Mouse (Mus musculus) intestine, embryonic 14.5 days (tissue): Measurements from ENCODE around the gene Atg5. TPM values are rescaled to one million over a fixed set of nuclear protein-coding genes. Genes with fewer than 3 reads are reported as not detected.

Experiments
- ATAC-seq: fragments of 200-750 bp; cut with Nextera tagmentation; replicated peaks from 2 replicates; pipeline ENCODE4 v1.8.0; 2017; ENCODE audit warnings: low read depth, moderate number of reproducible peaks, moderate TSS enrichment, moderate library complexity; ENCODE audit not compliant: low FRiP score, low TSS enrichment
- DNase-seq: peaks from one replicate; pipeline ENCODE4 v3.0.0-alpha.2; 2018; ENCODE audit warnings: low spot score
- H3K27ac ChIP-seq: fragments of 300-500 bp; sonication (generic); 2 replicates; pipeline ENCODE4 v1.5.1; 2014; ENCODE audit warnings: low read depth, mild to moderate bottlenecking, control low read depth
- H3K27me3 ChIP-seq: fragments of 300-500 bp; sonication (generic); replicated peaks from 2 replicates; pipeline ENCODE4 v1.6.1; 2014; ENCODE audit warnings: low read length, control low read depth; ENCODE audit not compliant: control insufficient read depth, insufficient read depth
- H3K36me3 ChIP-seq: fragments of 300-500 bp; sonication (generic); 2 replicates; pipeline ENCODE4 v1.6.1; 2014; ENCODE audit warnings: low read length, control low read depth; ENCODE audit not compliant: control insufficient read depth, insufficient read depth
- H3K4me1 ChIP-seq: fragments of 300-500 bp; sonication (generic); replicated peaks from 2 replicates; pipeline ENCODE4 v1.6.1; 2014; ENCODE audit warnings: low read length, control low read depth, mixed read lengths; ENCODE audit not compliant: control insufficient read depth, insufficient read depth
- H3K4me2 ChIP-seq: fragments of 300-500 bp; sonication (generic); 2 replicates; pipeline ENCODE4 v1.6.1; 2014; ENCODE audit warnings: low read length
- H3K4me3 ChIP-seq: fragments of 300-500 bp; sonication (generic); 2 replicates; pipeline ENCODE4 v1.5.1; 2014; ENCODE audit warnings: low read depth, low read length, control low read depth, mixed read lengths
- H3K9ac ChIP-seq: fragments of 300-500 bp; sonication (generic); 2 replicates; pipeline ENCODE4 v1.6.1; 2014; ENCODE audit warnings: mild to moderate bottlenecking, low read length
- H3K9me3 ChIP-seq: fragments of 300-500 bp; sonication (generic); 2 replicates; pipeline ENCODE4 v1.6.1; 2016; ENCODE audit warnings: low read length, control low read depth; ENCODE audit not compliant: control insufficient read depth
- WGBS: fragments of 180-500 bp; shearing (Covaris S2); extraction: QIAGEN DNeasy Blood & Tissue Kit; methylation state at CpG from one replicate; pipeline ENCODE4 v1.1.7; 2014; 5-methylcytosine and 5-hydroxymethylcytosine counted together
- polyA plus RNA-seq: library from polyadenylated mRNA; unstranded; fragments of >200 nt; fragmentation: Nextera tagmentation; extraction: Ambion mirVana; gene quantifications from 2 replicates; pipeline ENCODE4 v1.2.1, GENCODE M21; 2014

Gene Atg5
- polyA plus RNA-seq, 1 experiment from 2014 or later, result 52.0 TPM

DNA sequence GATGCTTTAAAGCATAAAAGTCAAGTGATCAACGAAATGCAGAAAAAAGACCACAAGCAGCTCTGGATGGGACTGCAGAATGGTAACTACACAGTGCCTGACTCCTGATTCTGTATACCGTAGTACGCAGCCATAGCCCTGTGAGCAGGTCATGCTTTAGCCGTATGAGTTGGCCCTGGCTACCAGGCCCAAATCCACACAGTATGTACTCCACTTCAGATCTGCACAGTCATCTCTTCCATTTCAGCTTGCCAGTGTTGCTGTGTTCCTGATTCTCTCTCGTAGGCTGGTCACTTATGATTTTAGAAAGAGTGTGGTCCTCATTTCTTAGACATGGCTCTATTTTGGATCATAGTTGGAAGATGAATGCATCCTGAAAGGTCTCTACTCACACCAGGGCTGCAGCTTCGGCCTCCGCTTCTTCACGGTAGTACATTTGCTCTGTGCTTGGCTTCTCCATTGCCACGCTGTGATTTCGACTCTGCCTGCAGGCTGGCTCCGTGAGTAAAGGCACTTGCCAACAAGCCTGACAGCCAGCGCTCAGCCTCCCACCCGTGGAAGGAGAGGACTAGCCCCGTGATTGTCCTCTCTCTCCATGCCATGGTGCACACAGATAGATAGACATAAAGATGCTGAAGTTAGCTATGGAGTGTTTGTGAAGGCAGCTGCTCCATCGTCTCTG, 35.6 kb downstream of the Atg5 start:
- no peak for ATAC-seq
- H3K4me2 ChIP-seq, result no peak overlapping the region
- DNase-seq, result no peak
- no peak overlapping the region for H3K9ac ChIP-seq
- 92% methylated on average over 15 of the region's 15 CpGs for WGBS
- H3K4me3 ChIP-seq, result no peak overlapping the region
- peaks cover 27% of the 10 kb centered on the region for H3K36me3 ChIP-seq
- no peaks in the 10 kb centered on the region for H3K4me1 ChIP-seq
- no peaks in the 10 kb centered on the region for H3K9me3 ChIP-seq
- H3K27me3 ChIP-seq, result no peaks in the 10 kb centered on the region
- H3K27ac ChIP-seq, result no peak overlapping the region

DNA sequence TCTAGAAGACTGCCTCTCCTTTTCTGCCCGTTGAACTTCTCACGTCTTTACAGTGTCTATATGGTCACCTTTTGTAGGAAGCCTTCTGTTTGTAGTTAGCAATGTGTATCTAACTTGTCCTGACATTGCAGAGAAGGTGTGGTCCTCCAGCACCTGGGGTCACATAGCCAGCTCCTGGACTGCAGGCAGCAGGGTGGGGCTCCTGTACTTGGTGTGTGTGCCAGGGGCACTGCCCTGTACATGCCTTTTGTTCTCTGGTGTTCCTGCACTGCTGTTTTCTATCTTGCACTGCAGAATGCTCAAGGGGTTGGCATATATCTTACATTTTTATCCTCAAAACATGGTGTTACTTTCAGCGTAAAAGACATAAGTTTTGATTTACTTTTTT, 36.2 kb downstream of the Atg5 start:
- Histone ChIP-seq H3K4me1 (no peaks in the 10 kb centered on the region), H3K4me2 (no peak overlapping the region), H3K27ac (no peak overlapping the region), H3K4me3 (no peak overlapping the region), H3K36me3 (peaks cover 27% of the 10 kb centered on the region), H3K27me3 (no peaks in the 10 kb centered on the region), H3K9me3 (no peaks in the 10 kb centered on the region), H3K9ac (no peak overlapping the region)
- DNase-seq (no peak), ATAC-seq (no peak)
- WGBS, result 90% methylated on average over 3 of the region's 3 CpGs

DNA sequence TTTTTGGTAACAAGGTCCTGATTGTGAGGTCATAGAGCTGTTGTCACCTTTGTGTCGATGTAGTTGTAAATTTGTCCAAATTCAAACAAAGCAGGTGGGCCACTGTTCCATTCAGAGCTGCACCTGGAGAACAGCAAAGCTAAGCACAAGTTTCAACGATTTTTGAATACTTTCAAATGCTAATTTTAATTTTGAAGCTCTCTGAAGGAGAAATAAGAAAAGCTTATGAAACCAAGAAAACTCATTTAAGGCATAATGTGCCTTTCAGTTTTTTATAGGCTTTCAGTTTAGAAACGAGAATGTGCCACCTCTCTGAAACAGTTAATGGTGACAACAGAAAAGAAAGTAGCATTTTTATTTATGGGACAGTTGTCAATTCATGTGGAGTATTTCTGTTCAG, 36.7 kb downstream of the Atg5 start:
- Histone ChIP-seq H3K9me3 (no peaks in the 10 kb centered on the region), H3K4me2 (no peak overlapping the region), H3K4me3 (no peak overlapping the region), H3K27me3 (no peaks in the 10 kb centered on the region), H3K9ac (no peak overlapping the region), H3K4me1 (no peaks in the 10 kb centered on the region), H3K36me3 (peaks cover 27% of the 10 kb centered on the region), H3K27ac (no peak overlapping the region)
- no peak for ATAC-seq
- 79% methylated on average over 3 of the region's 3 CpGs for WGBS
- DNase-seq, result no peak

DNA sequence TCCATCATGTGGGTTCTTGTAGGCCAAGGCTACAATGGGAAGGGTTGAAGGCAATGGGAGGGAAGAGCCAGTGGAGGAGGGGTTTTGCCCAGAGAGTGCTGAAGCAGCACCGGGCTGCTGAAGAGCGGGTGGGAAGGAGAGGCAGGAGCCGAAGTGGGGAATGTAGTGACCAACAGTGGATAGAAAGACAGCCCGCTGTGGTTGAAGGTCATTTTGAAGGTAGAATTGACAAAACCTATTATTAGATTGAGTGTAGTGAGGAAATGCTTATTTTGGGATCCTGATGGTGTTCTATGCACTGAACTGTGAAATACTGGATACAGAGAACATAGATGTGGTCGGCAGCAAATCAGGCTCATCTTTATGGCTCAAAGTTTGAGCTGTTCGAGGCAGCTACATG, 38.1 kb downstream of the Atg5 start:
- Histone ChIP-seq H3K27ac (no peak overlapping the region), H3K9me3 (no peaks in the 10 kb centered on the region), H3K9ac (no peak overlapping the region), H3K4me2 (no peak overlapping the region), H3K4me1 (no peaks in the 10 kb centered on the region), H3K4me3 (no peak overlapping the region), H3K27me3 (no peaks in the 10 kb centered on the region), H3K36me3 (peaks cover 27% of the 10 kb centered on the region)
- WGBS, result 93% methylated on average over 6 of the region's 6 CpGs
- no peak for DNase-seq
- ATAC-seq, result no peak

DNA sequence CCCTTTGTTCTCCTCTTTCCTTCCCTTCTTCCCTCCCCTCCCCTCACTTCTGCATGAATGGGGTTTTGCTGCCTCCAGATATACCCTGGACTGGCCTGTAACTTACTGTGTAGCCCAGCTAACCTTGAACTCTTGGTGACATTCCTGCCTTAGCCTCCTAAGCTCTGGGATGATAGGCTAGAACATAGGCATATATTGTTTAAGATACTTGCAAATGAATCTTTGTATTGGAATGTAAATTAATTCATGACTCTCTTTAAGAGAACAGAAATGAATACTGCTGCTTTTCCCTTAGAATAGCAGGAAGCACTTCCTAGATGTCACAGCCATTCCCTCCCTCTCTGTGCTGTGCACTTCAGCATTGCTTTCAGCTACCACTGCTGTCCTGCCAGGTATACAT, 40.1 kb downstream of the Atg5 start:
- Histone ChIP-seq H3K27ac (no peak overlapping the region), H3K4me2 (no peak overlapping the region), H3K36me3 (peaks cover 26% of the 10 kb centered on the region), H3K4me1 (no peaks in the 10 kb centered on the region), H3K27me3 (no peaks in the 10 kb centered on the region), H3K4me3 (no peak overlapping the region), H3K9me3 (no peaks in the 10 kb centered on the region), H3K9ac (no peak overlapping the region)
- DNase-seq (no peak), ATAC-seq (no peak)

DNA sequence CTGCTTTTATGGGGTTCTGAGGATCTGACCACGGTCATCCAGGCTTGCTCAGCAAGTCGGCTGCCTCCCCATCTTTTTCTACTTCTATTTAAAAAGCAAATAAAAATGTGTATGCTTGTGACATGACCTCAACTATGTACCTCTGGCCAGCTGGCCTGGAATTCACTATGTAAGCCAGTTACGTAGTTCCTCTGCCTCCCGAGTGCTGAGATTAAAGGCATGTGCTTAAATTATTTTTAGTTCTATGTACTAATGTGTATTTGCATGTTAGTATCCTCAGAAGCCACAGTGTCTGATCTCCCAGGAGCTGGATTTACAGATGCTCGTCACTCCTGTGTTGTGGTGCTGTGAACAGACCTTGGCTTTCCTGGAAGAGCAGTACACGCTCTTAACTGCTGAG, 41.1 kb downstream of the Atg5 start:
- Histone ChIP-seq H3K27me3 (no peaks in the 10 kb centered on the region), H3K4me3 (no peak overlapping the region), H3K27ac (no peak overlapping the region), H3K9me3 (no peaks in the 10 kb centered on the region), H3K9ac (no peak overlapping the region), H3K4me2 (no peak overlapping the region), H3K36me3 (peaks cover 17% of the 10 kb centered on the region), H3K4me1 (no peaks in the 10 kb centered on the region)
- DNase-seq (no peak), ATAC-seq (no peak)
- WGBS, result 86% methylated on average over 6 of the region's 6 CpGs

DNA sequence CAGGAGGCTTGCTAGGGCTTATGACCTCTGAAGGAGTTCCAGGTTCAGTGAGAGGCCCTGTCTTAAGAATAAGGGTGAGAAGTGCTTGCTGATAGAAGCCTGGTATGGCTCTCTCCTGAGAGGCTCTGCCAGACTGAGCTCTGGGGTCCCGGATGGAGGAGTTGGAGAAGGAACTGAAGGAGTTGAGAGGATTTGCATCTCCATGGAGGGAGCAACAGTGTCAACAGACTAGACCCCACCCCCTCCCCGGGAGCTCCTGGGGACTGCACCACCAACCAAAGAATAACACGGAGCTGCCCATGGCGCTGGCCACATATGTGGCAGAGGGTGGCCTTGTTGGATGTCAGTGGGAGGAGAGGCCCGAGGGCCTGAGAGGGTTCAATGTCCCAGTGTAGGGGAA, 47.1 kb downstream of the Atg5 start:
- Histone ChIP-seq H3K9me3 (no peaks in the 10 kb centered on the region), H3K9ac (no peak overlapping the region), H3K36me3 (no peaks in the 10 kb centered on the region; the same call in 1 of the 2 replicates), H3K27me3 (no peaks in the 10 kb centered on the region), H3K4me2 (no peak overlapping the region), H3K4me3 (no peak overlapping the region), H3K4me1 (peaks cover 5% of the 10 kb centered on the region; the same call in 1 of the 2 replicates), H3K27ac (no peak overlapping the region)
- DNase-seq, result no peak
- ATAC-seq, result no peak
- 46% methylated on average over 5 of the region's 5 CpGs for WGBS

DNA sequence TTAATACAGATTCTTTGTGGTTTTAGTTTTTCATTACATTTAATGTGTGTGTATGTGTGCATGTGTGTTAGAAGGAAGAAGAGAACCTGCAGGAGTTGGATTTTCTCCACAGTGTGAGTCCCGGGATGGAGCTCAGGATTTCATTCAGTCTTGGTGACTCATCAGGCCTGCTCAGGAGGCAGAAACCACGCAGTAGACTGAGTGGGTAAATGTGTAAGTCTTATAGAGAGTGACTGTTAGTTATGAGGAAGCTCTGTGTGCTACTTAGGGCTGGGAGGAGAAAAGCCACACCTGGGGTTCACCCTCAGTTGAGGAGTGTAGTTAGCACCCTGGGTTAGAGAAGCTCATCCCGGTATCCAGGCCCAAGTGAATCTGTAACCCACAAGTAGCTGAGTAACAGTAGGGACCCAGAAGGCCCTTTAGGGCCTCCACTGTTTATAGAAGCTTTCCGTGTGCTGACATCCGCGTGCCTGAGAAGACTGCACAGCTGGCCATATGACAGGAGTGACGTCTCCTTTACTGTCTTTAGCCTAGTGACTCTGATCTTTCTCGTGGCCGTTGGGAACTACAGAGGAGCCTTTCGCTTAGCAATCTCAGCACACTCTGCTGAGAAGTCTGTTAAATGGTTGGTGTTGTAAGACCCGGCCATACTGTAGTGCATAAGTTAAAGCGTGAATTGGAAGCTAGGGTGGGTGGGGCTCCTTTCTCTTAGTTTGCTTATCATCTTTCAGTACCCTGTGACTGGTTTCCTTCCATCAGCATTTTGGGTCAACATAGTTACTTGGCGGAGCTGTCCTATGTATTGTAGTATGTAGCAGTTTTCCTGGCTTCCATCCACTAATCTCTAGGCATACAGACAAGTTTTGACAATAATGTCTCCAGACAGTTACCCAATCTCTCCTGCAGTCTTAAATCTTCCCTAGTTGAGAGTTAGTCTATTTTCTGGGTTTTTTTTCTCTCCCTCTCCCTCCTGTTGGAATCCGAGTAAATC, 48.4 kb downstream of the Atg5 start:
- no peak for ATAC-seq
- Histone ChIP-seq H3K4me2 (no peak overlapping the region), H3K4me3 (no peak overlapping the region)

More for the DNA sequence above, 48.4 kb downstream of the Atg5 start:
- Histone ChIP-seq H3K36me3 (peaks cover 6% of the 10 kb centered on the region; the same call in 1 of the 2 replicates), H3K27me3 (no peaks in the 10 kb centered on the region), H3K9me3 (no peaks in the 10 kb centered on the region), H3K4me1 (peaks cover 5% of the 10 kb centered on the region; the same call in 1 of the 2 replicates), H3K27ac (no peak overlapping the region), H3K9ac (no peak overlapping the region)
- 61% methylated on average over 14 of the region's 14 CpGs for WGBS
- no peak for DNase-seq
